Mouse (Mus musculus): ENCODE measurements around the gene Syt2. TPM values are rescaled to one million over a fixed set of nuclear protein-coding genes. Genes with fewer than 3 reads are reported as not detected.

The Syt2 gene
- total RNA-seq, 4 experiments from 2014 or later = 60.7 to 89.7 (median 76.4) TPM

DNA sequence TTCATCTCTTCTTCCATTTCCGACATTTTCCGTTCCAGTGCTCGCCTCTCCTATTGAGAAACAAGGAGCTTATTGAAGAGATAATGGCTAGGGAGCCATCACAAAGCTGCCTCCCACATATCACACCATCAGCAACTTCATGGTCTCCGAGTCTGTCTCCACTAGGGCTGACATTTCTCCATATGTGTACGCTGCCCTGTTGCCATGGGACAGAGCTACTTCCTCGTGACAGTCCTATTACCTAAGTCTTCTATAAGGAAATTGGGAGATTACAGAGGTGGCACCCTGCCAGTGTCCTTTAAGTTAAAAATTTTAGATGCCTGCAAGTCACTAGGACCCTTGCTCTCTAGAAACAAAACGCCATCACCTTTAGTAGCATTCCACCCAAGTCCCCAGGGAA lies 125.5 kb downstream of the Syt2 start:
- DNase-seq (ENCODE audit: low spot score in 2 of 2) = no peak

DNA sequence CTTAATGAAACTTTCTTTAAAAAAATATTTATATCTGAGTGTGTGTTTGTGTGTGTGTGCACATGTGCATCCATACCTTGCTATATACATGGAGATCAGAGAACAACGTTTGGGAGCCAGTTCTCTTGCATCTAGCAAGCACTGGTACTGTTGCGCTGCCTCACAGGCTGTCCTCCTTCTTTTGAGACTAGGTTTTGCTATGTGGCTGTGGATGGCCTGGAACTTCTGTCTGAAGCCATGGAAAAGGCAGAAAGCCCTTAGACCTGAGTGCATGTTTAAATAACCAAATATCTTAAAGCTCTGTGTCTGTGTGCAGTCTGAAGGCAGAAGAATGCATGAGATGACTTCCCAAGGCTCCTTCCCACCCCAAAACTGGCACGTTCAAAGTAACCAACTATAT lies 126.3 kb downstream of the Syt2 start:
- DNase-seq (ENCODE audit: low spot score in 2 of 2) = no peak

DNA sequence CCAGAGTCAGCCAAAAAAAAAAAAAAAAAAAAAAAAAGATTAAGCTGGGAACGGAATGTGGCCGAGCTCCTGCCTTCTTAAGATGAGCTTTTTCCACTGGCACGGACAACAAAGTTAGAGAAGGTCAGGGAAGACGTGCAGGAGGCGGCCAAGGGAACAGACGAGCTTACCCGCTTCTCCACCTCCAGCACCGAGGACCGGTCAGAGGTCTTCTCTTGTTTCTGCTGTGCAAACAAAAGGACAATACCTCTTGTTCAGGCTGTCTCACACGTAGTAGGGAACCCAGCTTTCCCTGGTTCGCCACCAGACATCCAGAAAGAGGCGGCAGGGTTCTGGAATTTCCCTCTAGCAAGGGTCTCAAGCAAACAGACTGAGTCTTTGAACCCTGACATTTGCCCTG lies 126.8 kb downstream of the Syt2 start:
- no peak for DNase-seq (ENCODE audit: low spot score in 2 of 2)

DNA sequence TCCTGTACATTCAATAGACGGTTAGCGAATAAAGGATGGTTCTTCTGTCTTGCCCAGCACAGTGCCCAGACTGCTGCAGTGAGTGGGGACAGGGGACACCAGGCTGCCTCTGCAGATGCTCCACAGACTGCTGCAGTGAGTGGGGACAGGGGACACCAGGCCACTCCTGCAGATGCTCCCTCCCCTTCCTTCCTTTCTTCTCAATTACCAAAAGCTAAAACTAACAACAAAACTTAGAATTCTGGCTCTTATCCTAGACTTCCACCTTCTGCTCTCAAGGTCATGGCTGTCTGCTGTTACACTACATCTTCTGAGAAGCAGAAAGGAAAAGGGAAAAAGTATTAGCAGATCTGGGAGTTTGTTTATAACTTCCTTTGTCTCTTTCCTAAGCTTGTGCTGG lies 127.8 kb downstream of the Syt2 start:
- no peak for DNase-seq (ENCODE audit: low spot score in 2 of 2)

DNA sequence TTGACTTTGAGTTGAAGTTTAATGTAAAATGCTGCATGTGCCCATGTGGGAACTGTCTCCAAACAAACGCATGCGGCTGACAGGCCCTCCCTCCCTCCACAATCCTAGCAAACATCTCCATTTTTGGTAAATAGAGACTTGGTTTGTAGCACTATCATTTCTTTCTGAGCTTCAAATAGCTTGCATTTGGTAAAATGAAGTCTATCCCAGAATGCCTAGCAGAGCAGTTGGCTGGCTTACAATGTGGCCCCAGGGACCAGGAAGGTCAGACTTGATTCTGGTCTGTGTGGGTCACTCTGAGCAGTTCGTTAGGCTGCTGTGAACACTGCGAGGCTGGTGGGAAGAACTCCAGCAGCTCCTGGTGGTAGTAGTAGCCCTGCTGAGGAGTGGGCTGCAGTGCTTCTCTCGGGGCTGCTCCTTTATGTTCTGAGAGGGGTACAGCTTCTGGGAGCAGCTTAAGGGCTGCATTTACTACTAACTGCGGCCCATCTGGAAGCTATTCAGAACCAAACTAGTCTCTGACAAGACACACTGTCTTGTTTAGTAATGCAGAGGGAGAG lies 128.3 kb downstream of the Syt2 start:
- DNase-seq (ENCODE audit: low spot score in 2 of 2) = no peak

DNA sequence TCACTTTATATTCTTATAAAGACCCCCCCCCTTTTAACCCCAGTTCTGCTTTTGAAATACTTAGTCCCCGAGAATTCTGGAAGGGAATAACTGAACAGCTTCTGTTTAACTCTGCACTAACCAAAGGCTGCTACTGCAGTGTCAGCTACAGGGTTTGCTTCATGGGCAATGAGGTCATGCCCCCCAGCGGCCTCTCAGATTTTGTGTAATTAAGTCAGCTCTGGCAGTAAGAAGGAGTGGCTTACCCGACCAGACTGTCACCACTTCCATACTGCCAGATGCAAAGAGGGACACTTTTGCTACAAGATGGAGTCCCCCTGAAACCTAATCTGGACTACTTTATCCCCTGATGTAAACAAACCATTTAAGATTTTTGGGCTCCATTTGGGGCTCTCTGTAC lies 129.2 kb downstream of the Syt2 start:
- DNase-seq (ENCODE audit: low spot score in 2 of 2) = no peak

DNA sequence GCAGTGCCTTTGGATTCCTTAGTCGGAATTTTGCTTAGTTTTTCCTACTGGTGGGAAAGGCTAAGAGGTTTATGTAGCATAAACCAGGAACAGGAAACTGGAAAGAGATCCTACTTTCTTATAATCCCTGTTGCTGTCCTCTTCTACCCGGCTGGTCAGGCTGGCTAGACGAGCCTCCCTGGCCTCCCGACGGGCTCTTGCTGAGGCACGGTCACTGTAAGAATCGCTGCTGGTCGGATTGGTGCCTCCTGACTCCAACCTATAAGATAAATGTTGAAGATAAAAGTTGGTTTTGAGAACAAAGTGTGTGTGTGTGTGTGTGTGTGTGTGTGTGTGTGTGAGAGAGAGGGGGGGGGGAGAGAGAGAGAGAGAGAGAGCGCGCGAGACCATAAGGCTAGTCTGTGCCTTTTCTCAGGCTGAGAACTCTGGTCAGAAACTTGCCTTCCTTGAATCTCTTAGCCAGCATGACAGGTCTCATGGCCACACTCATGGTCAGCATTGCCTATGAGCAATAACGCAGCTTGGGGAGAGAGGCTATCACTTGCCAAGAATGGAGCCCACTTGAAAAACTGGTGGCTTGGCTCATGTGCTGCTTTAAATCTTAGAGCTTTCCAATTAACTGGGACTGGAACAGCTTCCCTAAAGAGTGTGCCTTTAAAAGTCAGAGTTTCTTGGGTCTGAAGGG lies 130.9 kb downstream of the Syt2 start:
- no peak for DNase-seq (ENCODE audit: low spot score in 2 of 2)

DNA sequence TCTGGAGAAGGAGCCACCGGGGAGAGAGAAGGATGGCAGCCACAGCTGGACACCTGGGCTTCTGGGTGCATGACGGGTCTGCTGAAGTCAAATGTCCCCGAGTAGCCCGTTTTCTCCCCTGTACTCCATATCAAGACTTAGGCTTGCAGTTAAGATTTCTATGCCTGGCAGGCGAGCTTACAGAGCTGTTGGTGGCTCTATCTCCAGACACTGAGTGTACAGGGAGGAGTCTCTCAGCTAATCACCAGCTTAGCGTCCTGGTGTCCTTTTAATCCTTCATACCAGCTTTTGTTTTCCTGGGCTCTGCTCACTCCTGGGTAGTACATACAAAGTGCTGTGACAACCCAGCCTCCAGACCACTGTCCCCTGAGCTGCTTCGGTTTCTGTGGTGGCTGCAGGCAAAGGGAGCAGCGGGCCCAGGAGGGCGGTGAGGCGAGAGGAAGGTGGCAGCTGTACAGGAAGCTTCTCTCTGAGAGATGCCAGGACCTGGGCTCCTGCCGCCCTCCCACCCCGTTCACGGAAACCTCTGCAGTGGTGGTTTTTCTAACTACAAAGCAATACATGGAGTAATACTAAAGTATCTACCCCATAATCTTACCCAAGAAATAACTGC lies 131.6 kb downstream of the Syt2 start:
- DNase-seq (ENCODE audit: low spot score in 2 of 2) = no peak

DNA sequence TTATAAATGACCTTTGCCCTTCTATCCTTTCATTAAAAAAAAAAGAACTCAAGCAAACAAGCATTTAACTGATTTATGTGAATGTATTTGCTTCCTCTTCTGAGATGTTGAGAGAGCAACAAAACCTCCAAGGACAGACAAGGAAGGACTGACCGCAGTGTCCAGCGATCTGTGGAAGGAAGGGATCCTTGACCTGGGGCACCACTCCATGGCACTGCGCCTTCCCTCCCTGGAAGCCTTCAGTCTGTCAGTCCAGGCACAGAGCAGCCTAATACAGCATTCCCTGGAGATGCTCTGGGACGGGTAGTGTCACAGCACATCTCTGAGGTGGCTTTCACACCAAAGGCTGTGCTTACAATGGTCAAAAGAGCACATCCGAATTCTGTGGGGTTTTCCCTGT lies 136.3 kb downstream of the Syt2 start:
- no peak for DNase-seq (ENCODE audit: low spot score in 2 of 2)

DNA sequence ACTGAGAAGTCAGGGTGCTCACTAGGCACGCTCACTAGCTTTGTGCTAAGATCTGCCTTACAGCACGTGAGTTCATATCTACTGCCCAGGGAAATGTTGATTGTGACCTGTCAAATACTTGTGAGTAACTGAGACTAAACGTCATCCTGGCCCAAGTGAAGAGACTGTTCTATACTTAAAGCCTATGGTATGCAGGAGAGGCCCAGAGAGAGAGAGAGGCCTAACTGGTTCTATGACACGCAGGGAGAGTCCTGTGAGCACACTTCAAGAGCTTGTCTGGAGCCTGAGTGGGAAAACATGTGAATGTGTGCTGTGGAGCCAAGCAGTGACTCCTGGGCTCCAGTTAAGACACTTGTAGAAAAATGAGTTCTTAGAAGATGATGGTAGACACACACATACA lies 137.5 kb downstream of the Syt2 start:
- no peak for DNase-seq (ENCODE audit: low spot score in 2 of 2)

DNA sequence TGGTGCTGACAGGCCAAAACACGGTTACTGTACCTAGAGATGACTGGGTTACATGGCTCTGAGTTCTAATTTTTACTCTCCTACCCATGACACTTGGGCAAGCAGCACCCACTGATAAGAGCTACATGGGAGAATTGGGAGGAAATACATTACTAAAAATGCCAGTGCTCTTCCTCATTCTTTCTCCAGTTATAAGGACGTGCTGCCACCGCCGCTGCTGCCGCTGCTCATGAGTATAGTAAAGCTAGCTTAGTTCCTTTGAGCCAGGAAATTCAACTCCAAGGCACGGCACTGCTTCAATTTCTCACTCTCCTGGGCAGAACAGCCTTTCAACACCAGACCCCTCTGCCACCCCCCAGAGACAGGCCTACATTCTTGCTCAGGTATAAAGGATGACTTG lies 138.0 kb downstream of the Syt2 start:
- DNase-seq (ENCODE audit: low spot score in 2 of 2) = no peak

DNA sequence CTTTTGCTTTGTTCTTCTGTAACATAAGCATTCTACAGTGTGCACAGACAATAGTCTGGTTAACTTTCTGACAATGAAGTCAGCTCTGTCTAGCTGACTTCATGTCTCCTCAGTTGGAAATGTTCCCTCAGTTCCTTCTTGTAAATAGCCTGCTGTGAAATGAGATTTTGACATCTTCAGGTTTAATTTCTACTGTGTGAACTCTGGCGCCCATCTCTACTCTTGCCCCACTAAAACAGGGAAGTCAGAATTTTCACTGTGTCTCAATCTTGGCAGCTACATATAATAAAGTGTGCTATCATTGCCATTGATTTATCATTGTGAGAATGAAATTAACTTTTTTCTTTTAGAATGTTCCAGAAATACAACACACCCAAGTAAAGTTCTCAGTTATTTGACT lies 138.4 kb downstream of the Syt2 start:
- DNase-seq (ENCODE audit: low spot score in 2 of 2) = no peak

DNA sequence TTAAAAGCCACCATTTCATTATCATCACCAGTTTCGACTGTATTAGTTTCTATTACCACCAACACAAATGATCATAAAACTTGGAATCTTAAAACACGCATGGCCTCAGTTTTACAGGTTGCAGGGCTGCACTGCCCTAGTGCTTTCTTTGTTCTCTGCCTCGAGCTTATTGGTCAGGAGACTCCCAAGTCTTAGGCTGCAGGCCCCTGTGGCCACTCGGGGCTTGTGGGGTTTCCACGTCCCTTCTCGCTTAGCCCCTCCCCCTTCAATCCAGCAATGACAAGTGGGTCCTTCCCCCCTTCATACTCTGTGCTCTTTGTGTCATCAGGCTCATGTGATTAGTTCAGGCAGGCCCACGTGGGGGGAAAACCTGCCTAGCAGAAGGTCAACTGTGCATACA lies 141.6 kb downstream of the Syt2 start:
- DNase-seq (ENCODE audit: low spot score in 2 of 2) = no peak

DNA sequence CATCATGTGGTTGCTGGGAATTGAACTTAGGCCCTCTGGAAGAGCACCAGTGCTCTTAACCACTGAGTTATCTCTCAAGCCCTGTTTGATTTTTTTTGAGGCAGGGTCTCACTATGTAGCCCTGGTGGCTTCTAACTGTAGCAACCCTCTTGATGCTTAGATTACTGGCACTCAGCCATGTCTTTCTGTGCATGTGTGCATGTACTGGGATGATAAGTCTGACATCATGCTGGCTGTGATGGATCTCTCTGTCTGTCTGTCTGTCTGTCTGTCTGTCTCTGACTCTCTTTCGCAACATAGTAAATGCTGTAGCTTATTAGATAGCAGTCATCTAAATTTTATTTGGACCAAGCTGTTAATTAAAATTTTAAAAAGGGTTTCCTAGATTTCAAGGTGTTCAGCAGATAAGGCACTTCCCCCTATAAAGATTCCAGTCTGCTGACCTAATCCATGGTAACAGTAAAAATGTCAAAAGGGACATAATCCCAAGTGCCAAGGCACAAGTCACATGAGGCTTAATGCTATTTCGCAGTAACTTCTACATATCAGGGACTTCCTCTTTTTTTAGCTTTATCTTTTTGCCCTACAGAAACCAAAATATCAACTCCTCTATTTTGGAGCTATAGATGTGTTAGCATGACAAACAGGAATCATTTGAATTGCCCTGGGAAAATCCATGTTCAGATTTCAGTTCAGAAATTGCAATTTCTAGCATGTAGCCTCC lies 144.4 kb downstream of the Syt2 start:
- no peak for DNase-seq (ENCODE audit: low spot score in 2 of 2)

DNA sequence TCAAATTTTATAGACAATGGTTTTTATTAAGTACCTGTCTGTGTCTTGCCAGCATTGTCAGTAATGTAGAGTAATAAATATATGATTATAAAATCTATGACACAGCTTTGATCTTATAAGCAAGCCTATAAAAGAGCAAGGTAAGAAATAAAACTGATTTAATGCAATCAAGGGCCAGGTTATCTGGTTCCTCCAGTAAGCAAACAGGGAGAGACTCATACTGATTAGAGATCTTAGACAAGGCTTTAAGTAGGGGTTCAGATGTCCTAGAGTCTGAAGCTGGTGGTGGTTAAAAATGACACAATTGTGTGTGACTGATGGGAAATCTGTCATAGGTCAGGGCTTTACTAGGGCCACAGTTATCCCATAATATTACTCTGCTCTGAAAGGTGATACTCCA lies 145.0 kb downstream of the Syt2 start:
- DNase-seq (ENCODE audit: low spot score in 2 of 2) = no peak

DNA sequence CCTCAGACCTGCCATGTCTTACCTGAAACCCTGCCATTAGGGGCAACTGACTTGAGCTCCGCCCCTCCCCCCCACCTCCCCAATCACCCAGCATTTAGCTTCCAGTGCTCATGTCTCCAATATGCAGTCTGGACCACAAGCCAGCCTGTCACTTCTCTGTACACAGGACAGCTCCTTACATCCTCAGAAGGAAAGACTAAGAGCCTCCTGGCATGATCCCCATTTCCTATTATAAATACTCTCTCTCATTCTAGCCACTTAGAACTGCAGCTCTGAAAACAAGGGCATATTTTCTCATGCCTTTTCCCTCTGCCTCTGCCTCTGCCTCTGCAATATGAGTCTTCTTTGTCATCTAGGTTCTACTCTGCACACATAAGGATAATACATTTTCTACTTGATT lies 149.6 kb downstream of the Syt2 start:
- DNase-seq (ENCODE audit: low spot score in 2 of 2) = no peak

DNA sequence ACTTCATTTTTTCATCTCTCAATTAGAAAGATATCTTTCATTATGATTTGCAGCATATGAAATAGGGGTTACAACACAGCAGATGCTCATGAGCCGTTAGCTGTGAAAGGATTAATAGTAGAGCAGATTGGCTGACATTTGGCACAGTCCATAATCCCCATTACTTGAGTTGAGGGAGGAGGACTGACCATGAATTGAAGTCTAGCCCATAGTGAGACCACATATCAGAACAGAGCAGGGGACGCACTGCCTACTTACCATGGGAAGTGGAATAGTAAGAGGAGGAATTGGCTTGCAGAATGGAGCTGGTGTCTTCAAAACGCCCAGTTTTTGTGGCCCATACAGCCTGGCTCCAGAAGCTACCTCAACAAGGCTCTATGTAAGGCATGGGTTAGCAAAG lies 150.1 kb downstream of the Syt2 start:
- DNase-seq (ENCODE audit: low spot score in 2 of 2) = no peak

DNA sequence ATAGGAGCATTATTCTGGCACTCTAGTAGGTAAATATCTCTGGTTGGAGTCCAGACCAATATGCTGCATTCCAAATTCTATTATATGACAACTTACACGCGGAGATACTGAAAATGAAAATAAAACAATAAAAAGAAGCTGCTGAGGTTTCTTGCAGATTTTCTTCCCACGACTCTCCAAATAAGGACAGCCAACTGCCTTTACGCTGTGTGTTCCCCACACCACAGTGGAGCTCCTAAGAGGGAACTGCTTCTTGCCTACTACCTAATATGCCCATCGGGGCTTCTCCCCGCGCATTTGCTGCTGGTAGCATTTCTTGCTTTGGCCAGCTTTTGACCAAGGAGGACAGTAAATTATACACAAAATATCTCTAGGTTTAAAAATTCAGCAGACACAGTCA lies 155.3 kb downstream of the Syt2 start:
- DNase-seq (ENCODE audit: low spot score in 2 of 2) = no peak

DNA sequence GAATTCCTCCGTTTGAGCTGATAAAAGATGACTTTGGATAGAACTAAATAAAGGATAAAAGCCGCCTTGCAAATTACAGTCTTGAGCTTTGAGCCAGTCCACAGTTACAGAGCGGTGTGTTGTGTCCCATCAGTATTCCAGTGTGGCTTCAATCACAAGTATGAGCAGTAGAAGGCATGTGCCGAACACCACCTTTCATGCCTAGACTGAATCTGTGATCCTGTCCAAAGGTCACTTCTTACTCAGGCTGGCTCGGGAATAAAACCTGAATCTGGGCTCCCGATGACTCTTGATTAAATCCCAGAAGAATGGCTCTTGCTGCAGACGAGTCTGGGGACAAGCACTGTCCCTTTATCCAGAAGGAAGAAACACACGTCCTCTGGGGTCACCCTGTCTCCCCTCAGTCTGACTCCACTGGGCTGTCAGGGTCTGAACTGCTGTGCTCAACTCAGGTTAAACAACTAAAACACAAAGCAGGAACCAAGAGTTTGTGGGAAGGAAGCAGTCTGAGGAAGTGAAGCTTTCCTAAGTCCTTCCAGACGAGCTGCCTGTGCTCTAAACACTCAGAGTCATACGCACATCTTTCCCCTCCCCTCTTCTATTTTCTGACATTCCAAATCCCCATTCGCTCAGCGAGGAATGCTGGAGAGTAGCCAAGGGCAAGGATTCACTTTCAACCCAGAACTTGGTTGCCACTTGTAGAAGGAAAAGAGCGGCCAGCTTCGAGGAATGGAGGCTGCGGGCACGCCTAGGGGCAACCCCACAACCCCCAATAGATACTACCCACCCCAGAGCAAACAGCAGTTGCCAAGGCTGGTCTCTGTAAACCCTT lies 157.0 kb downstream of the Syt2 start:
- no peak for DNase-seq (ENCODE audit: low spot score in 2 of 2)

DNA sequence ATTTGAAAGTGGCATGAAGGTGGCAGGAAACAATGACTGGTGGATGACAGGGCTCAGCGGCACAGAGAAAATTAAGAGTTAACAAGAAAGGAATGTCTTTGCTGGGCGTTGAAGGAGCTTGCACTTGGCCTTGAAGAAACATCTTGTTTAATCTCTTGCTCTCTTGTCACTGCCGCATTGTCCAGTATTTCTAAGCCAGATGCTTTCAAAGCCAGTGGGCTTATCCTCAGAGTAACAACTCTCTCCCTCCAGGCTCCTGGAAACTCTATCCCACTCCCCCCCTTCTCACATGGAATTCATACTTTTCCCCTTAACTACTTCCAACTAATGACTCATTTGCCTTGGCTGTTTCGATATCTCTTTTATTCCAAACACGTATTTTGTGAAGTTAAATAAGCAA lies 157.9 kb downstream of the Syt2 start:
- DNase-seq (ENCODE audit: low spot score in 2 of 2) = no peak

DNA sequence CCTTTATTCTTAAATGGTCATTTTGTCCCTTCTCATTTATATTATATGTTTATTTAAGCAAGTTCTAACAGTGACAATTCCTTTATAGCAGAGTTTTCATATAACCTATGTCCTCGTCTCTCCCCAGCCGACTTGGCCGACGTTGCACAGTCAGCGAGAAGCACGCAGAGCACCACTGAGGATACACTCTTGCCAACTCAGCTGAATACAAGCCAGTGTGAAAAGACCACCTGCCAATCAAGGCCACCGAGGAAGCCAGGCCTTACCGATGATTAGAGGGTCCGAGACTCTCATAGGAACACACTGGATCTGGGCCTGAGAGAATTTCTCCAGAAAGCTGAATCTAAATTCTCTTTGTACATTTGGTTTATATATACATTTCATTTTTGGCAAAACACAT lies 159.0 kb downstream of the Syt2 start:
- DNase-seq (ENCODE audit: low spot score in 2 of 2) = no peak
